Mouse (Mus musculus) ES-Bruce4 (cell line): Measurements from ENCODE around the gene Rabep2.

Experiments
- CTCF ChIP-seq: IDR thresholded peaks from one replicate; pipeline ENCODE4 v1.8.1; 2011; ENCODE audit warnings: low read depth, low read length
- EP300 ChIP-seq: IDR thresholded peaks from 2 replicates; pipeline ENCODE4 v1.6.1; 2011; ENCODE audit warnings: low read depth, low read length; ENCODE audit not compliant: insufficient read depth

GRCm38 (mm10) chr7:126428631-126429502 is at the start of gene Rabep2:
- TF ChIP-seq EP300 (no peak), CTCF (no peak)
